Mouse (Mus musculus) CH12.LX (cell line): Measurements from ENCODE around the gene Dcn. TPM values are rescaled to one million over a fixed set of nuclear protein-coding genes. Genes with fewer than 3 reads are reported as not detected.

ENCODE experiments used
- DNase-seq: peaks from one replicate; pipeline ENCODE4 v3.0.0-alpha.2; 2013; ENCODE audit errors: extremely low read depth
- H3K27ac ChIP-seq: 2 replicates; pipeline ENCODE4 v1.5.1; 2012; ENCODE audit warnings: low read depth, mild to moderate bottlenecking, control low read depth, moderate library complexity; ENCODE audit not compliant: insufficient read depth
- H3K27me3 ChIP-seq: replicated peaks from 2 replicates; pipeline ENCODE3; 2012; ENCODE audit warnings: inconsistent platforms
- H3K36me3 ChIP-seq, 2 experiments: replicated peaks in 1 of 2; 2 replicates each; pipeline versions ENCODE3 to v1.6.1; 2012; ENCODE audit warnings: inconsistent platforms in 1 of 2, low read length in 1 of 2, mild to moderate bottlenecking in 1 of 2, mixed read lengths in 1 of 2, moderate library complexity in 1 of 2; ENCODE audit not compliant: control insufficient read depth in 1 of 2, insufficient read depth in 1 of 2
- H3K4me1 ChIP-seq, 2 experiments: 2 replicates each; pipeline ENCODE4 v1.6.1; 2012; ENCODE audit warnings: inconsistent platforms in 1 of 2, moderate library complexity in 1 of 2; ENCODE audit not compliant: insufficient read depth in 2 of 2, control insufficient read depth in 1 of 2
- H3K4me2 ChIP-seq: 2 replicates; pipeline ENCODE4 v1.6.1; 2012; ENCODE audit warnings: low read depth, mild to moderate bottlenecking, control low read depth; ENCODE audit not compliant: poor library complexity, insufficient read depth, severe bottlenecking
- H3K4me3 ChIP-seq, 3 experiments: fragments of 150-350 bp in 1 of 3; sonication (generic) in 1 of 3; replicated peaks in 1 of 3; 2 replicates each; pipeline versions ENCODE3 to v1.5.1; 2011 to 2012; ENCODE audit warnings: low read depth in 2 of 3, low read length in 2 of 3, mild to moderate bottlenecking in 2 of 3, moderate library complexity in 2 of 3, control low read depth in 1 of 3, improper control_type of control experiment in 1 of 3, inconsistent platforms in 1 of 3, mixed read lengths in 1 of 3; ENCODE audit not compliant: poor library complexity in 1 of 3
- H3K79me2 ChIP-seq: replicated peaks from 2 replicates; pipeline ENCODE4 v1.6.1; 2012; ENCODE audit warnings: mild to moderate bottlenecking, moderate library complexity; ENCODE audit not compliant: control insufficient read depth, poor library complexity, insufficient read depth, severe bottlenecking; ENCODE audit errors: extremely low read depth
- H3K9ac ChIP-seq: 2 replicates; pipeline ENCODE4 v1.6.1; 2012; ENCODE audit warnings: low read depth, mild to moderate bottlenecking, control low read depth, moderate library complexity; ENCODE audit not compliant: insufficient read depth
- H3K9me3 ChIP-seq: replicated peaks from 2 replicates; pipeline ENCODE3; 2012; ENCODE audit warnings: low read length, inconsistent platforms, mixed read lengths
- CHD1 ChIP-seq: IDR thresholded peaks from 2 replicates; pipeline ENCODE4 v1.6.1; 2012; ENCODE audit warnings: low read depth, low read length, improper control_type of control experiment, inconsistent platforms
- EP300 ChIP-seq: IDR thresholded peaks from 2 replicates; pipeline ENCODE4 v1.6.1; 2011; ENCODE audit warnings: low read length, improper control_type of control experiment
- ETS1 ChIP-seq: conservative IDR thresholded peaks from 2 replicates; pipeline ENCODE4 v1.6.1; 2012; ENCODE audit warnings: low read depth, mild to moderate bottlenecking, inconsistent platforms, low read length, improper control_type of control experiment, moderate library complexity
- GABPA ChIP-seq: IDR thresholded peaks from 2 replicates; pipeline ENCODE4 v1.6.1; 2012; ENCODE audit warnings: low read depth, low read length, improper control_type of control experiment, inconsistent platforms; ENCODE audit not compliant: insufficient replicate concordance
- JUN ChIP-seq: IDR thresholded peaks from 2 replicates; pipeline ENCODE4 v1.6.1; 2011; ENCODE audit warnings: low read depth, mild to moderate bottlenecking, low read length, improper control_type of control experiment, moderate library complexity; ENCODE audit not compliant: insufficient read depth
- MAZ ChIP-seq: IDR thresholded peaks from 2 replicates; pipeline ENCODE4 v1.6.1; 2012; ENCODE audit warnings: low read depth, mild to moderate bottlenecking, inconsistent platforms, low read length, improper control_type of control experiment, moderate library complexity
- MXI1 ChIP-seq: IDR thresholded peaks from 2 replicates; pipeline ENCODE4 v1.6.1; 2011; ENCODE audit warnings: mild to moderate bottlenecking, low read depth, low read length, improper control_type of control experiment
- MYC ChIP-seq: IDR thresholded peaks from 2 replicates; pipeline ENCODE4 v1.6.1; 2011; ENCODE audit warnings: low read depth, mild to moderate bottlenecking, improper control_type of control experiment, low read length
- NELFE ChIP-seq: IDR thresholded peaks from 2 replicates; pipeline ENCODE4 v1.6.1; 2011; ENCODE audit warnings: low read depth, low read length, improper control_type of control experiment
- POLR2A ChIP-seq: IDR thresholded peaks from 2 replicates; pipeline ENCODE4 v1.6.1; 2011; ENCODE audit warnings: low read depth, mild to moderate bottlenecking, improper control_type of control experiment, low read length
- POLR2AphosphoS2 ChIP-seq: IDR thresholded peaks from 2 replicates; pipeline ENCODE4 v1.6.1; 2011; ENCODE audit warnings: low read depth, low read length, improper control_type of control experiment
- RAD21 ChIP-seq: IDR thresholded peaks from 2 replicates; pipeline ENCODE4 v1.6.1; 2011; ENCODE audit warnings: low read depth, mild to moderate bottlenecking, low read length, improper control_type of control experiment, moderate library complexity
- SMC3 ChIP-seq: IDR thresholded peaks from 2 replicates; pipeline ENCODE4 v1.6.1; 2011; ENCODE audit warnings: low read depth, low read length, improper control_type of control experiment
- TCF12 ChIP-seq: IDR thresholded peaks from 2 replicates; pipeline ENCODE4 v1.6.1; 2014; ENCODE audit warnings: low read depth, mild to moderate bottlenecking, inconsistent platforms, low read length, improper control_type of control experiment
- USF1 ChIP-seq: IDR thresholded peaks from 2 replicates; pipeline ENCODE4 v1.6.1; 2014; ENCODE audit warnings: low read depth, mild to moderate bottlenecking, inconsistent platforms, low read length, improper control_type of control experiment
- ZKSCAN1 ChIP-seq: IDR thresholded peaks from 2 replicates; pipeline ENCODE4 v1.6.1; 2012; ENCODE audit warnings: low read depth, inconsistent platforms, low read length, improper control_type of control experiment, borderline replicate concordance
- ZMIZ1 ChIP-seq: IDR thresholded peaks from 2 replicates; pipeline ENCODE4 v1.6.1; 2012; ENCODE audit warnings: low read depth, mild to moderate bottlenecking, inconsistent platforms, low read length, improper control_type of control experiment
- ZNF384 ChIP-seq: IDR thresholded peaks from 2 replicates; pipeline ENCODE4 v1.6.1; 2012; ENCODE audit warnings: low read depth, low read length, improper control_type of control experiment, inconsistent platforms
- dilution Hi-C: fragments of 300-500 bp; cut with MboI; formaldehyde crosslinking; loops from 2 replicates; pipeline ENCODE4 v1.14.3; 2020; ENCODE audit warnings: low sequenced_read_pairs; ENCODE audit not compliant: extremely low pct_unique_long_range_greater_than_20kb, extremely low pct_ligation_motif_present
- in situ Hi-C: fragments of 300-500 bp; cut with MboI; formaldehyde crosslinking; loops from 3 replicates; pipeline ENCODE4 v1.14.3; 2019; ENCODE audit warnings: low sequenced_read_pairs, low pct_ligation_motif_present, low pct_unique_long_range_greater_than_20kb, mixed read lengths
- polyA plus RNA-seq: library from polyadenylated mRNA; unstranded; fragments of >175 nt; gene quantifications from 2 replicates; pipeline ENCODE4 v1.2.1, GENCODE M21; 2012; ENCODE audit warnings: low read depth; ENCODE audit not compliant: insufficient read length
- total RNA-seq, 2 experiments: library from RNA; depleted of rRNA; stranded (reverse); fragments of 300-350 nt in 1 of 2; fragments of >200 nt in 1 of 2; gene quantifications; 2 replicates each; pipeline ENCODE4 v1.2.3; 2012 to 2014

The Dcn gene
- total and polyA plus RNA-seq, 3 experiments, result not detected

GRCm38 (mm10) chr10:97547740-97548139, 68.3 kb downstream of the Dcn start:
- in situ Hi-C loops (no loop called here), dilution Hi-C loops (no loop called here)
- no peak overlapping the region for H3K9ac ChIP-seq
- TF ChIP-seq USF1 (no peak), MAZ (no peak), CHD1 (no peak), SMC3 (no peak), ZKSCAN1 (no peak), MYC (no peak), RAD21 (no peak), POLR2A (no peak), TCF12 (no peak), ZMIZ1 (no peak), ZNF384 (no peak), POLR2AphosphoS2 (no peak), NELFE (no peak), JUN (no peak), MXI1 (no peak), EP300 (no peak), GABPA (no peak), ETS1 (no peak)
- no peak overlapping the region for H3K27ac ChIP-seq
- no peaks in the 10 kb centered on the region for H3K27me3 ChIP-seq
- no peaks in the 10 kb centered on the region for H3K36me3 ChIP-seq
- no peaks in the 10 kb centered on the region for H3K79me2 ChIP-seq
- H3K4me2 ChIP-seq, result no peak overlapping the region
- no peaks in the 10 kb centered on the region for H3K9me3 ChIP-seq
- H3K4me1 ChIP-seq, result no peaks in the 10 kb centered on the region
- no peak overlapping the region for H3K4me3 ChIP-seq
- no peak for DNase-seq

DNA sequence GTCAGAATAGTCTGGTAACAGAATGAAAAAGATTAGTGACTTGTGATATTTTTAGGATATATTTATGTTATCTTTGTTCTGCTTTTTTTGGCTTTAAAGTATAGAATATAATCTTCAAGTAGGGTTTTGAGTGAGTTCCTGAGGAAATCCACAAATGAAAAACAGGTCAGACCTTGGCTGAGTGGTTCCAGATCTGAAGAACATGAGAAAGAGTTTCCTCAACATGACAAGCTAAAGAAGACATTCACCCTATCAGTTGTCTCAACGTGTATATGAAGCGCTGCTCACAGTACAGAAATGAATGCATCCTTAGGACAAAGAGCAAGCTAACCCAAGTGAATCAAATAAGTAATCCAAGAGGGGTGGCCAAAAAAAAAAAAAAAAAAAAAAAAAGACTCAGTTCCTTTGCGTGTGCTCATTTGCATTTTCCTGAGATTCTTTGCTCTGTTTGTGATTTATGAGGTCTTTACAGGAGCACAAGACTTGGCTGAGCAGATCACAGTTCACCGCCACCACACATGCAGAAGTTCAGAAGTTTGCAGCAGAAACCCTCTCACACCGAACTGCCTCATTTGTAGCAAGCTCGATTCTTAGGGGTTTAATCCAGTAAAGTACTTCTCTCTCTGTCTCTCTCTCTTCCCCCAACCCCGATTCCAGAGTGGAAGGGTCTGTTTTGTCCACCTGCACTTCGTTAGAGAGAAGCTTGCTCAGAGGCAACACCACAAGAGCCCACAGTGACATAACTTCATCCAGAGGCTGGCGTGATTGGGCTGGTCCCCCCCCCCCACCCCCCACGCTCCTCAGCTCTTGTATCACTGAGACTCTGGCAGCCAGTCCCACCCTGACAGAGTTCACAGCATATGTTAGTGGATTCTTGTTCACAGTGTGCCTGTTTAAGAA, 85.8 kb downstream of the Dcn start, which contains the start of gene Lum:
Gene Lum (plus strand): TSS at position 172 of the 900 bp plus-strand sequence.
- Histone ChIP-seq H3K27ac (no peak within 1 kb of the TSS), H3K9ac (no peak within 1 kb of the TSS), H3K4me2 (no peak within 1 kb of the TSS; the same call in 1 of the 2 replicates), H3K79me2 (no peaks in the 10 kb centered on the region), H3K36me3 (no peaks in the 10 kb centered on the region), H3K9me3 (no peaks in the 10 kb centered on the region), H3K4me1 (peaks cover 0 to 8% of the 10 kb centered on the region in 2 experiments; a peak in 1 of 4 replicates), H3K27me3 (no peaks in the 10 kb centered on the region), H3K4me3 (no peak within 1 kb of the TSS)
- in situ Hi-C loops (no loop called here), dilution Hi-C loops (no loop called here)
- DNase-seq, result no peak
- TF ChIP-seq POLR2A (no peak), ZNF384 (peak; percentile 66)
- TF ChIP-seq, all 38 proteins: peak for 1
